Mouse (Mus musculus): Measurements from ENCODE around the gene Cdc40. TPM values are rescaled to one million over a fixed set of nuclear protein-coding genes. Genes with fewer than 3 reads are reported as not detected.

The Cdc40 gene
- polyA plus RNA-seq, 1 experiment: 12.5 TPM

- Histone ChIP-seq H3K27me3 (replicated peaks; ENCODE audit: control insufficient read depth, insufficient read depth, low read length) (no peaks in the 10 kb centered on the region), H3K4me1 (ENCODE audit: control insufficient read depth, insufficient read depth, low read length) (no peaks in the 10 kb centered on the region), H3K27ac (ENCODE audit: insufficient read depth, low read depth, low read length) (no peak overlapping the region), H3K36me3 (ENCODE audit: control insufficient read depth, insufficient read depth, low read length) (no peaks in the 10 kb centered on the region), H3K4me3 (ENCODE audit: insufficient read depth, low read depth, low read length) (no peak overlapping the region)
- WGBS: 70% methylated on average over 1 of the region's 1 CpGs
- TF ChIP-seq POLR2A (IDR thresholded peaks at IDR 0.05; ENCODE audit: low read depth, low read length): no peak
- TF ChIP-seq CTCF (conservative IDR thresholded peaks at IDR 0.05; ENCODE audit: insufficient read depth, insufficient read length, low read depth, low read length): no peak
- no peak for DNase-seq
These were observed 23.0 kb upstream of the Cdc40 start for GRCm38 (mm10) chr10:40906131-40906530.

GRCm38 (mm10) chr10:40901786-40902185, 18.7 kb upstream of the Cdc40 start:
- Histone ChIP-seq H3K27me3 (replicated peaks; ENCODE audit: control insufficient read depth, insufficient read depth, low read length) (no peaks in the 10 kb centered on the region), H3K4me3 (ENCODE audit: insufficient read depth, low read depth, low read length) (no peak overlapping the region), H3K4me1 (ENCODE audit: control insufficient read depth, insufficient read depth, low read length) (no peaks in the 10 kb centered on the region), H3K36me3 (ENCODE audit: control insufficient read depth, insufficient read depth, low read length) (no peaks in the 10 kb centered on the region), H3K27ac (ENCODE audit: insufficient read depth, low read depth, low read length) (no peak overlapping the region)
- no peak for DNase-seq
- 92% methylated on average over 4 of the region's 4 CpGs for WGBS
- TF ChIP-seq POLR2A (IDR thresholded peaks at IDR 0.05; ENCODE audit: low read depth, low read length) (no peak), CTCF (conservative IDR thresholded peaks at IDR 0.05; ENCODE audit: insufficient read depth, insufficient read length, low read depth, low read length) (no peak)

GRCm38 (mm10) chr10:40896656-40897055, 13.5 kb upstream of the Cdc40 start:
- Histone ChIP-seq H3K36me3 (ENCODE audit: control insufficient read depth, insufficient read depth, low read length) (no peaks in the 10 kb centered on the region), H3K27me3 (replicated peaks; ENCODE audit: control insufficient read depth, insufficient read depth, low read length) (no peaks in the 10 kb centered on the region), H3K27ac (ENCODE audit: insufficient read depth, low read depth, low read length) (no peak overlapping the region), H3K4me3 (ENCODE audit: insufficient read depth, low read depth, low read length) (no peak overlapping the region), H3K4me1 (ENCODE audit: control insufficient read depth, insufficient read depth, low read length) (no peaks in the 10 kb centered on the region)
- 34% methylated on average over 5 of the region's 5 CpGs for WGBS
- DNase-seq: no peak
- no peak for TF ChIP-seq POLR2A (IDR thresholded peaks at IDR 0.05; ENCODE audit: low read depth, low read length)
- TF ChIP-seq CTCF (conservative IDR thresholded peaks at IDR 0.05; ENCODE audit: insufficient read depth, insufficient read length, low read depth, low read length): no peak

GRCm38 (mm10) chr10:40895765-40896164, 12.7 kb upstream of the Cdc40 start:
- Histone ChIP-seq H3K36me3 (ENCODE audit: control insufficient read depth, insufficient read depth, low read length) (no peaks in the 10 kb centered on the region), H3K27ac (ENCODE audit: insufficient read depth, low read depth, low read length) (no peak overlapping the region), H3K27me3 (replicated peaks; ENCODE audit: control insufficient read depth, insufficient read depth, low read length) (no peaks in the 10 kb centered on the region), H3K4me3 (ENCODE audit: insufficient read depth, low read depth, low read length) (no peak overlapping the region), H3K4me1 (ENCODE audit: control insufficient read depth, insufficient read depth, low read length) (no peaks in the 10 kb centered on the region)
- no peak for DNase-seq
- 88% methylated on average over 12 of the region's 12 CpGs for WGBS
- no peak for TF ChIP-seq POLR2A (IDR thresholded peaks at IDR 0.05; ENCODE audit: low read depth, low read length)
- no peak for TF ChIP-seq CTCF (conservative IDR thresholded peaks at IDR 0.05; ENCODE audit: insufficient read depth, insufficient read length, low read depth, low read length)

GRCm38 (mm10) chr10:40889146-40889545, 6.0 kb upstream of the Cdc40 start:
- H3K27ac ChIP-seq (ENCODE audit: insufficient read depth, low read depth, low read length): no peak overlapping the region
- WGBS: 73% methylated on average over 4 of the region's 4 CpGs
- no peaks in the 10 kb centered on the region for H3K27me3 ChIP-seq (replicated peaks; ENCODE audit: control insufficient read depth, insufficient read depth, low read length)
- no peak for TF ChIP-seq CTCF (conservative IDR thresholded peaks at IDR 0.05; ENCODE audit: insufficient read depth, insufficient read length, low read depth, low read length)
- no peak for TF ChIP-seq POLR2A (IDR thresholded peaks at IDR 0.05; ENCODE audit: low read depth, low read length)
- DNase-seq: no peak
- H3K36me3 ChIP-seq (ENCODE audit: control insufficient read depth, insufficient read depth, low read length): no peaks in the 10 kb centered on the region
- no peaks in the 10 kb centered on the region for H3K4me1 ChIP-seq (ENCODE audit: control insufficient read depth, insufficient read depth, low read length)
- no peak overlapping the region for H3K4me3 ChIP-seq (ENCODE audit: insufficient read depth, low read depth, low read length)

- Histone ChIP-seq H3K36me3 (ENCODE audit: control insufficient read depth, insufficient read depth, low read length) (no peaks in the 10 kb centered on the region), H3K4me3 (ENCODE audit: insufficient read depth, low read depth, low read length) (no peak overlapping the region), H3K4me1 (ENCODE audit: control insufficient read depth, insufficient read depth, low read length) (no peaks in the 10 kb centered on the region), H3K27me3 (replicated peaks; ENCODE audit: control insufficient read depth, insufficient read depth, low read length) (no peaks in the 10 kb centered on the region), H3K27ac (ENCODE audit: insufficient read depth, low read depth, low read length) (no peak overlapping the region)
- 83% methylated on average over 2 of the region's 2 CpGs for WGBS
- no peak for DNase-seq
- no peak for TF ChIP-seq POLR2A (IDR thresholded peaks at IDR 0.05; ENCODE audit: low read depth, low read length)
- no peak for TF ChIP-seq CTCF (conservative IDR thresholded peaks at IDR 0.05; ENCODE audit: insufficient read depth, insufficient read length, low read depth, low read length)
These were observed 4.2 kb upstream of the Cdc40 start for GRCm38 (mm10) chr10:40887316-40887715.

- Histone ChIP-seq H3K36me3 (ENCODE audit: control insufficient read depth, insufficient read depth, low read length) (no peaks in the 10 kb centered on the region), H3K27me3 (replicated peaks; ENCODE audit: control insufficient read depth, insufficient read depth, low read length) (no peaks in the 10 kb centered on the region), H3K4me1 (ENCODE audit: control insufficient read depth, insufficient read depth, low read length) (0 out of 2 replicates have a peak, but pooled peaks cover 3% of the 10 kb centered on the region), H3K27ac (ENCODE audit: insufficient read depth, low read depth, low read length) (no peak overlapping the region), H3K4me3 (ENCODE audit: insufficient read depth, low read depth, low read length) (no peak overlapping the region)
- 91% methylated on average over 7 of the region's 7 CpGs for WGBS
- no peak for TF ChIP-seq CTCF (conservative IDR thresholded peaks at IDR 0.05; ENCODE audit: insufficient read depth, insufficient read length, low read depth, low read length)
- no peak for TF ChIP-seq POLR2A (IDR thresholded peaks at IDR 0.05; ENCODE audit: low read depth, low read length)
- no peak for DNase-seq
These were observed 2.3 kb upstream of the Cdc40 start for GRCm38 (mm10) chr10:40885432-40885831.

Measured in kidney, adult 2 months (tissue).